Mouse (Mus musculus) brain, embryonic 18.5 days (tissue): ENCODE measurements at regions not wholly inside any gene's neighbourhood (a gene's known extent, or its start where the extent isn't known, plus 50 kb on each side); places are given as distances from the start of the nearest gene placed in this dataset.

ENCODE experiments used
- DNase-seq: peaks from one replicate; pipeline ENCODE4 v3.0.0-alpha.2; 2012; ENCODE audit warnings: low read depth, low spot score

DNA sequence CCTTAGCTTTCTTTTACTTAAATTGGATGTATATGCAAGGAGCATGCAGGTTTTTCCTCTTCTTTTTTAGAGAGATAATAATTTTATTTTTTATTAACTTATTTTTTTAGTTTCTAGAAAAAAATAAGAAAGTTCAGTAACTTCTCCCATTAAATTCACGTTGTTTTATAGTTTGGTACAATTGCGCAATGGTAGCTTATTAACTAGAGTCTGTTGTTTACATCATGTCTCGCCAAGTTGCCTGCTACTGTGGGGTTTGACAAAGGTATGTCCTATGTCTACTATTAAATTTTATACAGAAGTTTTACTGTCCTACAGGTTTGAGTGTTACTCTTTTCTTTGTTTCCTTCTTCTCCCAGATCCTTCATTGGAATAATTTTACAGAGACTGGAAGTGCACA is 313.6 kb downstream of the Klf5 start:
- no peak for DNase-seq

DNA sequence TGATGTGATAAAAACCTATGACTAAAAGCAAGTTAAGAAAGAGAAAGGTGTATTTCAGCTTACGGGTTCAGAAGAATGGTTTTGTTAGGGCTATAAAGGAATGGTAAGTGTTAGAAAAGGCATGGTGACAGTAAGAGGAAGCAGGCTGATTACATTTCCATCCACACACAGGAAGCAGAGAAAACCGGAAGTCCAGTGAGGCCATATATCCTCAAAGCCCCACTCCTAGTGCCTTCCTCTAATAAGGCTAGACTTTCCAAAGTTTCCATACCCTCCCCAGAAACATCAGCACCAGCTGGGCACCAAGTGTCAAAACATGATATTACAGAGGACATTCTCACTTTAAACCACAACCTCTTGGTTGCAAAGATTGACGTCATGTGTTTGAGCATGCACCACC is 316.3 kb downstream of the Klf5 start:
- no peak for DNase-seq

DNA sequence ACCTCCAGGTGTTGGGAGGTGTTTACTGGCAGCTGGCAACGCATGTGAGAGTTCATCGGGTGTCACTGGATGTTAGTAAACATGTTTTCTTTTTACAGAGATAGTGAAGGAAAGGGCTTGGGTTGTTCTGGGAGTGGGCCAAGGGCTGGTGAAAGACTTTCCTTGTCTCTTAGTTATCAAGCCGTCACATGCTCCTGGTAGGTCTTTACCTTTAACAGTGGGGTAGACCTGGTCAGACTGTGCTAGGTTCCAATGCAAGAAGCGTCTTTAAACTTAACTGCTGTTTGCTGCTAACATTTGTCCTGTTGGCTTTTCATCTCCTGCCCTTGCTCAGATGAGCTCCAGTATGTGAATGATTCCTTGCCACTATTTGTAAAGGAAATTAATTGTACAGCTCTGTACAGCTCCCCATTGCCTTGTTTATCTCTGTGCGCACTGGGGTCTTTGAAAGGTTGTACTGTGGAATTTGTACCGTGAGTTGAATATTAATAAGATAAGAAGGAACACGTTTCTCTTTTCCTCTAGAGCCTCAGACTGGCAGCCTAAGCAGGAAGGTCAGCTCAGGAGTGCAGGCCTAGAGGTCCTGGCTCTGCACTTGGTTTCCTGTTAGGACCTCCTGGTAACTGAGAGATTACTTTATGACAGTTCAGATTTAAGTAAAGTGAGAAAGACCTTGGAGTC is 318.3 kb downstream of the Klf5 start:
- DNase-seq = no peak

DNA sequence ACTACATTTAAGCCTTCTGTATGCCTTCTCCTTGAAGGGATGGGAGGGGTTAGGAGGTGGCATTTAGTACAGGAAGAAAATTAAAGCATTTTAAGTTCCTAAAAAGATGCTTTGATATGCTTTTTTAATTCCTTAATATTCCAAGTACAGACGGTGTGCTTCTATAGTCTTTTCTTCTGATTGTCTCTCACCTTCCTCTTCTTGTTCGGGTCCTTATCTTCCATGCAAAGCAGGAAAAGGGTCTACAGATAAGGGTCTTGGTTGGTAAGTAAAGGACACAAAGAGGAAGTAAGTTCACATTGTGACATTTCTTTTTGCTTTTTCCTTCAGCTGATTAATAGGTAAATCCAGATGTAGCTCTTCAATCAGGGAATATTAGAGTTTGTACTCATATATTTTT is 318.9 kb downstream of the Klf5 start:
- DNase-seq = no peak

DNA sequence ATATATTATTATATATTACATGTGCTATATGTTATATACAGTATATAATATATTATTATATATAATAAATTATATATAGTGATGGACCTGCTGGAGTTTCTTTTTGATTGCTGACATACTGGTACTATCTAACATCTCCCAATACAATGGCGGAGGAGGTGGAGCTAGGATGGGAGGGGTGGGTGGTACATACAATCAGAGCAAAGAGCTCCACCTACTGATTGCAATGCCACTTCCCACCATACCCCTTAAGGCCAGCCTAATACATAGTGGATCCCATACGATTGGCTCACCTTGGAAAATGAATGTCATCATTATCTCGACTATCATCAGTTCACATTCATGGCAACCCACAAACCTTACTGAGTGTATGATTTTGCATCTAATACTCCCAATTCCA is 323.0 kb downstream of the Klf5 start:
- no peak for DNase-seq

DNA sequence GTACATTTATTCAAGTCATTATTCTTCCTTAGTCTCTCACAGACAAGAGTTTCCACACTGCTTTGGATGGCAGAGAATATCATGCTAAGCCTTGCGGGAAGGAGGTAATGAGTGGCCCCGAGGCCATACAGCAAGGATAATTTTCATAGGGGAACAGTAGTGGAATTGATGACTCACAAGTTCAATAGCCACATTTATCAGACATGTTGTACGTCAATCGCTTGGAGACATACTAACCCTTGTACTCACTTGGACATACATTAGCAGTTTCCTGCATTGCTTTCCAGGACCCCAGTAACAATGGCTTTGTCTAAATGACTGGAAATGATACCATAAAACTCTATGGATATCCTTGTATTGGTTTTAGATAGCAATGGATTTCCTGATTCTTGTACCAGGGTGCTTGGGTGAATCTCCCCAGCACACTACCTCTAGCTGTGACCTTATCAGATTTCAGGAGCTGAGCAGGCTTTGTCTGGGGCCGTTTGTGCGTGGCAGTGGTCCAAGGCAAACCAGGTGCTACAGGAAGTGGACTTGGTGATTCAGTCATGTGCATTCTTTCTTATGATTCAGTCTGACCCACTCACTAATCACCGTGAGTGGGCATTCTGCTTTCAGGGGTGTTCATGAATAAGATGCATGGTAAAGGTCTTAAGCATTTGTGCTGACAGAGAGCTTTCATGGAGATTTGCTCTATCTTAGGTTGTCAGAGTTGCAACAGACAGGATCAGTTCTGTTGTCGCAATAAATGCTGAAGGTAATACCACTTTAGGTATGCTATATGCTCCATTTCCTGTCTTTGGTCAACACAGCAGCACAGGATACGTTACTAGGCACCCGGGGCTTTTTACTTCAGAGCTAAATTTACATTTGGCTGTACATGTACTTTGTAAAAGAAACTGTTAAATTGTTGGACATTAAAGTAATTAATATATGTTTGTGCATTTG is 326.2 kb downstream of the Klf5 start:
- no peak for DNase-seq

DNA sequence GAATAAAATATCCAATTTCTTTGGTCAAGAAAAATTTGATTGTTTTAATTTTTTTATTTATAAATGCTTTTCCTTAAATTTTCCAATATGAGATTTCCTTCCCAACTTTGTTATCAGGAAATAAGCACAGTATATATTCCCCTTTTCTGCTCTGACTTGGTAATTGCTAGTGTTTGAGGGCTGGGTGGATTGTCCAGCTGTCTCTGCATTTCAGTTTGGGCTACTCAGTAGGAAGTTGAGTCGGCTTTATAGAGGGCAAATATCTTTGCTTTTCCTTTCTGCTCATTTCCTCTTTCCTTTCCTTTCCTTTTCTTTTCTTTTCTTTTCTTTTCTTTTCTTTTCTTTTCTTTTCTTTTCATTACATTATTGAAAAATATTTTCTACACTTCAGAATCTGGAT is 329.1 kb downstream of the Klf5 start:
- DNase-seq = no peak

DNA sequence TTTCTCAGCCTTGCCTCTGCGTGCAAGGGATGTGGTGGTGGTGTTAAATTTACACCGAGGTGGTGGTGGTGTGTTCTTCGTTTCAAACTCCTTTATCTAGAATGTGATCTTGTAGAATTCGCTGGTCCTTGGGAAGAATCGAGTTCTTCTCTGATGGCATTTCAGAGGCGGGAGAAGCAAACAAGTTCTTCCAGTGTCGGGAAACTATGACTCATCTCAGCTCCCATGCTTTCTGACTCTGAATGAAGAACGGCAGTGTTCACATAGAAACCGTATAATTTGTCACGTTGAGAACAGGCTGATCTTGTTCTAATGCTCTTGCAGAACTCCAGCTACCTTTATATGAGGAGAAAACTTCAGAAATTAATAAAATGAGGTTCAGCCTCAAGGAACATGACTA is 332.6 kb downstream of the Klf5 start:
- no peak for DNase-seq

DNA sequence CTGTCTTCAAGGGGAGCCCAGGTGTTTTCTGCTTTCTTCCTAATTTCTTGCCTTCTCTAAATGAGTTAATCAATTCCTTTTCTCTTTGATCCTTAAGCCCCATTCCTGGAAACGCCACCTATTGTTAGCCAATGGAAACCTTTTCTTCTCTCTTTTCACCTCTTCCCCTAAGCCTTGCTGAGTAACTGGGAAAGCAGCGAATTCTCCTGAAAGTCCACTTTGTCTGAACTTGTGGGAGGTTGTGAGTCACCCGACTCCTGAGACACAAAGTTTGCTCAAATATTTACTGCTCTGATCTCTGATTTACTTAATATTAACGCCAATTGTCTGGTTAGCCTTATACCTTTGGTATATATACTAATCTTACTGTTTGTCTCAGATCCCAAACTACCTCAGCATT is 334.0 kb downstream of the Klf5 start:
- DNase-seq = no peak

DNA sequence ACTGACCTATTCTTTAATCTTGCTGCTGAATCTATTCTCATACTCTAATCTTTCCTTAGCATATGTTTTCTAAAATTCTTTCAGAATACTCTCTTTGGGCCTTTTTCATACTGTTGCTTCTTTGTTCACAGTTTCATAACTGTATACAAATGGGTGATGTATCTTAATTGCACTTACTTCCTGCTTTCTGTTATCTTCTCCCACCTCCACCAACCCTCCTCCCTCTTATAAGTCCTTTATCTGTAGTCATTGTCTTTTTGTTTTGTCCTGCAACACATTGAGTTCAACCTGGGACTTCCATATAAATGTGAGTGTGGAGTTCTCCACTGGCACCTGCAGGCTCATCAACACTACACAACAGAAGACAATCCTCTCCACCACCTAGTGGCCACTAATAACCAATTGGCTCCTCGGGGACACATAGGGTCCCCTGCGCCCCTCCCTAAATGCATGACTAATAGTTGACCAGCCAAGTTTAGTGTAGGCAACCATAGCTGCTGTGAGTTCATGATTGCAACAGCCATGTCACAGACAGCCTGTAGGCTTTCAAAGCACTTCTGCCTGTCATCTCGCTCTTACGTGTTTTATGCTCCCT is 337.2 kb downstream of the Klf5 start:
- no peak for DNase-seq

DNA sequence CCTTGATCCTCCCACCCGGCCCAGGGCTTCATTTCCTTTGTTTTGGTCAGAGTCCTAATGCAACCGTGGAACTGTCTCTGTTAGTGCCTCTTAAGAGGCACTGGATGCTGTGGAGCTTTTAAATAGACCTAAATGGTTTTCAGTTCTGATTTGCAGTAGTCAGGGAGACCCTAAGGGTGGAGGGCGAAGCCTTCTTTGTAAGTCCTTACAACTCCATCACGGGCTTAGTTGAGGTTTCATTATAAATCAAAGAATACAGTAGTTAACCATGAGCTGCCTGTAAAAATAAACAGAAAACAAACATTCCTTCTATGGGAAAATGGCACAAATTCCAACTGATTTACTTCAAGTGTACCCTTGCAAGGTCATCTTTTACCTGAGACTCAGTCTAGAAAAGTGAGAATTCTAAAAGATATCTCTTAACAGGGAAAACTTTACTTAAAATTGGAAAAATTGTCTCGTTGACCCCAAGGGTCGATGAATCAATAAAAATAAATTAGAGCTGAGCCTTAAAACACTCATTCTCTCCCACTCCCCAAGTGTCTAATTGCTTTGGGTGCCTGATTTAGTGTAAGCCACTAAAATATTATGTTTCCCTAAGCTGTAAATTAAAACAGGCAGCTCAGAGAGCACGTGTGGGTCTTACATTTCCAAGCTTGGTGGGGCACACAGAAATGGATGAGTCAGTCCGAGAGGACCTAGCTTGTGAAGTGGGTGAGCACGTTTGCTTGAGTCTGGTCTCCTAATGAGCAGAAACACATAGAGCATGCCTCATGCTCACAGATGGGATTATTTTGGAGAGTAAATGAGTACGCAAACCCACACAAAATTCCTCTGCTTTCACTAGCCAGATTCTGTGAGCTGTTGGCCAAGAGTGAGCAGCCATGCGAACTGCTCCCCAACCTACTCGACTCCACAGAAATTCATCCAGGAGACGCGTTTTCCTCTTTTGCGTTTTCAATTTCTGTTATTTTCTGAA is 343.3 kb downstream of the Klf5 start:
- no peak for DNase-seq

DNA sequence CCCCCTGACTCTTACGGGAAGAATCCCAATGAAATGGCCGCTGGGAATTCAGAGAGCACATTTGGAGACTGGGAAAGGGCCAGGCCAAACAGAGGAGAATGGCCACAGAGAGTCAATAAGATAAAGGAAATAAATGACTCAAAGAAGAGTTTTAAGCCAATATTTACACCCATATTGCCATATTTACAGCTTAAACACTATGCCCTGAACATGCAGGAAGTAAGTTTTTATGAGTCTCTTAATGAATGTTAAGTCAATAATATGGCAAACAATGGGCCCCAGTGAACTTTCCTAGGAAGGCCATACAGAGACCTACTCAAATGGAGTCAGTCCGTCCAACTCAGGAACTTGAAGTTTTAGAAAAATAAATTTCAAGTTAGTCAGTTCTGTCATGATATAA is 347.8 kb downstream of the Klf5 start:
- no peak for DNase-seq

DNA sequence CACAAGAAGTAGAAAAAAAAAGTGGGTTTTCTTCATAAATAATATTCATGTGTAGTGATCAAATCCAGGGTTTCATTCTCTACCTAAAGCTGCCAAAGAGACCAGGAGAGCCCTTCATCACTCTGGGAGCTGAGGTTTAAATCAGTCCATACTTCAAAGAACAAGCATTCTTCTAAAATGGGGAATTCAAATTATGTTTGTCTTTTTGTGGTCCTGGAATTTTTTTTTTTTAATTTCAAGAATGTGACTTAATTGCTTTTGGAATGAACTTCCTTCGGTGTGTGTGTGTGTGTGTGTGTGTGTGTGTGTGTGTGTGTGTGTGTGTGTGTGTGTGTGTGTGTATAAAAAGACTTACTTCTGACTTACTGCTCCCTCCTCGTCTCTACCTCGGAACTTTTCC is 375.9 kb downstream of the Klf5 start:
- no peak for DNase-seq

DNA sequence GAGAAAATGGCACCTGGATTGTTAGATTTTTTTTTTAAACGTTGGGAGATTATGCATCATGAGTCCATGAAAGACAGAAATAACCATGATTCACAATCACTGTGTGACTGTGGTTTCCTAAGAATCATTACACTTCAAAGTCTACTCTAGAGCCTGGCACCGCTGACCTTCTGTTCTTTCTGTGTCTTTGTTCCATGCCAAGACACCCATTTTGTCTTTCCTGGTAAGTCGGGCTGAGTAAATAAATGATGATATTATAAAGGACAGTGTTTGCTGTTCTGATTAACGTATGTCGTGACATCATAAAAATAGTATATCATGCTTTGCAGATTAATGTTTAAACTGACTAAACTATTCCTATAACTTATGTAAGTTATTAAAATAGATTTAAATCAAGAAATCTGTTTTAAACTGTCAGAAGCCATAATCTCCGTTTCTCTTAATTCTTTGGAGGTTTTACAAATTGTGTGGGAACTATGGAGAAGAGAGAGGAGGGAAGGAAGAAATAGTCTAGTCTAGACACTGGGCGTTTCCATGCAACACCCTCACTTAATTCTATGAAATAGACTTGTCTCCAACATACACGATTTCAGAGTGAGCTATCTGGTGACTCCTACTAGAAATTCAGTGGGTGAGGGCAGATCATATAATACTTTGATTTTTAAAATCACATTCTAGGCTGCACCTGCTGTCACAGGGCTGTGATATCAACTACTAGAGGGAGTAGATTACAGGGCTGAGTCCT is 388.7 kb downstream of the Klf5 start:
- no peak for DNase-seq

DNA sequence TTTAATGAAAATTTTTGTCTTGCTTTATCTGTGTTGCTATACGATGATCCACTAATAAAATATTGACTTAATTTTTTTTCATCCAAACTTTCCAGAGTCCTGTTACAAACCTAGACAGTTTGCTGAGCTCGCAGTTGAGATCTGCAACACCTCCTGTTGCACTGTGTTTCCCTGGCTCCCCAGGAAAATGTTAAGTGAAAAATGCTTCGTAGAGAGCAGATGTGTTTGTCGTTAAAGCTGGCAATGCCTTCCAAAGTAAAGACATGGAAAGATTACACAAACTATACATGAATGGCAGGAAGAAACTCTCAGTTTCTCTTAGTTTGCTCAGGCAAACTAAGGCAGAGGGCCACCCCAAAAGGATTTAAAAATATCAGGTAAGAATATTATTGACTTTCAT is 389.9 kb downstream of the Klf5 start:
- DNase-seq = no peak

DNA sequence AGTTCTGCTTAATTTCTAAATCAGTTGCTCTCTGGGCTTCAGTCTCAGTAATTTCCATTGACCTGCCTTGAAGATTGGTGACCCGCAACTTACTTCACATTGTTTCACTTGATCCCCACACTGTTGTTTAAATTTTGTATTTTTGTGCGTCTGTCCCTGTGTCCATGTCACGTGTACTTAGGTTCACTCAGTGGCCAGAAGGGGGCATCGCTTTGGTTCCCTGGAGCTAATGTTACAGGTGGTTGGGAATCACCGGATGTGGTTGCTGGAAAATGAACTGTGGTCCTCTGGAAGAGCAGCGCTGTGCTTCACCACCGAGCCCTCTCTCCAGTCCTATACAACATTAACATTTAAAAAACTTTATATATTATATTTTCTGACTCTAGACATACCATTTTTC is 397.8 kb downstream of the Klf5 start:
- DNase-seq = no peak

DNA sequence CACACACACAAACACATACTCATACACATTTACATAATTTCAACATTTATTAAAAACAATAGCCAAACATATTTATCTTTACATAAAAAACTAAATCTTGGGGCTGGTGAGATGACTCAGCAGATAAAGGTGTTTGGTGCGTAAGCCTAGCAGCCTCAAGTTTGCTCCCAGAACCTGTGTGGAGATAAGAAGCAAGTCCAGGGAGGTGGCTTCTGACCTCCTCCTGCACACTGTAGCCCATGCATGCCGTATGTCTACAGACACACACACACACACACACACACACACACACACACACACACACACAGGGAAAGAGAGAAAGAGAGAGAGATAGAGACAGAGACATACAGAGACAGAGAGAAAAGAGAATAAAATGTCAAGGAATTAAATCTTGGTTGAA is 401.1 kb downstream of the Klf5 start:
- no peak for DNase-seq

DNA sequence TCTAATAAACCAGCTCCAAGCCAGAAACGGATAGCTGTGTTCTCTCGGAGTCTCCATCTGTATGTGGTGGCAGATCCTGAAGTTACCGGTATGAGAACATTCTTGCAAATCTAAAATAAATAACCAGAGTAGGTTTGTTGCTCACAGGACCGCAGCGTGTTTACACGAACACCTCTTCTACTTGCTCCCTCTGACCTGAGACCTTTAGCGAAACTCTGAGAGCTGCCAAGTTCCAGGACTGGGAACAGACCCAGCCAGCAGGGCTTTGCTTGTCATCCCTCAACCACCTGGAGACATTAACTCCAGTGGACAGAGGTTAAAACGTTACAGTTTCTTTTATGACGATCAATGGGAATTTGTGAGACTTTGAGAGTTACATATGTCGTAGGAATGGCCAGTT is 407.5 kb downstream of the Klf5 start:
- no peak for DNase-seq

DNA sequence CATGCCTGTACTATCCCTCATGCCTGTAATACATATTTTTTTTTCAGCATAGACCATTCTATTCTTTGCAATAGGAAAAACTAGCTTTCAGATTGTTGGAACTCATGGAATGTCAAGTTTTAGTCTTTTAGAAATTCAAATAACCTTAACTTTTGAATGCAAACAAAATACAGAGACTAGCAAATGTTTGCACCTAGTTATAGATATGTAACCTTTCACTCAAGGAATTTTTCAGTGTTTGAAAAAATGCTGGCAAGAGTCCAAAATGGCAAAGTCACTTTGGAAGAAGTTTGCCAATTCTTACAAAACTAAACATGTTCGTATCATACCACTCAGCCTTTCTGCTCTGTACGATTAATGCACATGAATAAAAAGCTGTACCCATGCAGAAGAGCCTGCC is 409.6 kb downstream of the Klf5 start:
- DNase-seq = no peak

DNA sequence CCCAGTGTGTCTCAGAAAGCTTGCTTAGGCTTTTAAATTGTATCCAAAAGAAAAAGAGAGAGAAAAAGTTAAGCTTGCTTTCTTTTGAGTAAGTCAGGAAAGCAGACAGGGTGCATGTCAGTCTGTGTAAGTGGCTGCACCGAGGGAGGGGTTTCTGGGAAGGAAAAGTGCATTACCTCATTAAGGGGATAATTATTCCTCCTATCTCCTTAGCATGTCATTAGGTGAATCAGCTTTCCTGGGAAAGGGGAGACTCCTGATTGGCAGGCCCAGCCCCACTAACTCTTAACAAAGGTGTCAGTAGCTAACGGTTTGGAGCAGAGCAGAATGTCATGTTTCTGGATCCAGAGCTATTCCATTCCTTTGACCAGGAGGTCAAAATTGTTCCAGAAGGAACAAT is 411.3 kb downstream of the Klf5 start:
- no peak for DNase-seq

DNA sequence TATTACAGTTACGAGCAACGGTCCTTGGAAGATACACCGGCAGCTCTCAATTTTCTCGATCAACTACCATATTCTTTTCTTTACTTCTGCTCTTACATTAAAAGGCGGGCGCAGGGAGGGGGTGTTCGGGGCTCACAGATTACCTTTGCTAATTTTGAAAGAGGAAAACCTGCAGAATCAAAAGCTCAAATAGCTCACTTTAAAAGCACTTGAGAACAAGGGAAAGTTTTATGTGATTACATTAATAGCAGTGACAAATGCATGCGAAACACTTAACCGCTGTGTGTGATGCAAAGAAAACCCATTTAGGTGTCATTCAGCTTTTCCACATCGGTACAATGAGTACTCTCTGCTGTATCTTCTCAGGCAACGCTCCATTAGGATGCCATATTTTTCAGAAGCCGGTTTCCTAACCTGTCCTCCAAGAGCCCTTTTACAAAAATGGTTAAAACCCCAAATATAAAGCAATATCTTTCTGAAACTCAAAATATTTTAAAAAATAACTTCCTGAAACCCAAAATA is 412.2 kb downstream of the Klf5 start:
- no peak for DNase-seq
